Mouse (Mus musculus) hindbrain, embryonic 15.5 days (tissue): ENCODE measurements at regions not wholly inside any gene's neighbourhood (a gene's known extent, or its start where the extent isn't known, plus 50 kb on each side); places are given as distances from the start of the nearest gene placed in this dataset.

Source experiments
- ATAC-seq: fragments of 200-750 bp; cut with Nextera tagmentation; 2 replicates; pipeline ENCODE4 v1.8.0; 2017; ENCODE audit warnings: low read depth, moderate number of reproducible peaks, moderate TSS enrichment; ENCODE audit not compliant: low FRiP score
- H3K27ac ChIP-seq: fragments of 300-500 bp; sonication (generic); replicated peaks from 2 replicates; pipeline ENCODE4 v1.5.1; 2015; ENCODE audit warnings: mild to moderate bottlenecking, inconsistent platforms
- H3K27me3 ChIP-seq: fragments of 300-500 bp; sonication (generic); 2 replicates; pipeline ENCODE4 v1.6.1; 2015; ENCODE audit warnings: control low read depth, inconsistent platforms
- H3K36me3 ChIP-seq: fragments of 300-500 bp; sonication (generic); 2 replicates; pipeline ENCODE4 v1.6.1; 2015; ENCODE audit warnings: control low read depth, inconsistent platforms
- H3K4me1 ChIP-seq: fragments of 300-500 bp; sonication (generic); replicated peaks from 2 replicates; pipeline ENCODE4 v1.6.1; 2015; ENCODE audit warnings: control low read depth, inconsistent platforms
- H3K4me2 ChIP-seq: fragments of 300-500 bp; sonication (generic); 2 replicates; pipeline ENCODE4 v1.6.1; 2015; ENCODE audit warnings: moderate library complexity, mild to moderate bottlenecking, inconsistent platforms
- H3K4me3 ChIP-seq: fragments of 300-500 bp; sonication (generic); 2 replicates; pipeline ENCODE4 v1.5.1; 2015; ENCODE audit warnings: mild to moderate bottlenecking, inconsistent platforms
- H3K9ac ChIP-seq: fragments of 300-500 bp; sonication (generic); 2 replicates; pipeline ENCODE4 v1.6.1; 2015; ENCODE audit warnings: inconsistent platforms
- H3K9me3 ChIP-seq: fragments of 300-500 bp; sonication (generic); 2 replicates; pipeline ENCODE4 v1.6.1; 2016; ENCODE audit warnings: control low read depth, inconsistent platforms
- WGBS: fragments of 180-500 bp; shearing (Covaris S2); methylation state at CpG from one replicate; pipeline ENCODE4 v1.1.7; 2015; 5-methylcytosine and 5-hydroxymethylcytosine counted together

GRCm38 (mm10) chr11:63671816-63672215 lies 250.3 kb downstream of the Hs3st3b1 start:
- no peak for ATAC-seq
- Histone ChIP-seq H3K9me3 (no peaks in the 10 kb centered on the region), H3K36me3 (no peaks in the 10 kb centered on the region), H3K9ac (no peak overlapping the region), H3K27me3 (no peaks in the 10 kb centered on the region), H3K4me3 (no peak overlapping the region), H3K4me1 (no peaks in the 10 kb centered on the region), H3K27ac (no peak overlapping the region), H3K4me2 (no peak overlapping the region)
- 68% methylated on average over 2 of the region's 2 CpGs for WGBS

DNA sequence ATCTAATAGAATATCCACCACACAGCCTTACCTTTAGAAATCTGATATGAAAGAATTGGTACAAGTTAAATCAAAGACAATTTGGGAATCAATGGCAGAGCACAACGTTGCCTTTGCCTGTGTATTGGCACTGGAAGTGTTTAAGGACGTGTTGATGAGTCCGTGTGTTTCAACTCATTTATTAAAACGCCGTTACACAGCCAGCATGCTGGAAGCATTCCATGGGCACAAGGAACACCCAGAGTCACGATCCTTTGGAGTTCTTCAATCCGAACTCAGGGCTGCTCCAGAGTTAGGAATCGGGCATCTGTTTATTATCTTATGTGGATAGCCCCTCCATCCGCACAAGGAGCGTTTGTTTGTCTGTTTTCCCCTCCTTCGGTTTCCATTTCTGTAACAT lies 244.2 kb downstream of the Hs3st3b1 start:
- no peak overlapping the region for H3K9ac ChIP-seq
- H3K27ac ChIP-seq, result no peak overlapping the region
- peaks cover 8% of the 10 kb centered on the region; the same call in 1 of the 2 replicates for H3K4me1 ChIP-seq
- no peak overlapping the region for H3K4me3 ChIP-seq
- H3K9me3 ChIP-seq, result no peaks in the 10 kb centered on the region
- ATAC-seq, result no peak
- WGBS, result 65% methylated on average over 11 of the region's 11 CpGs
- H3K4me2 ChIP-seq, result no peak overlapping the region
- H3K27me3 ChIP-seq, result no peaks in the 10 kb centered on the region
- no peaks in the 10 kb centered on the region for H3K36me3 ChIP-seq

- H3K9ac ChIP-seq, result no peak overlapping the region
- no peak overlapping the region for H3K4me2 ChIP-seq
- no peaks in the 10 kb centered on the region for H3K36me3 ChIP-seq
- no peak overlapping the region for H3K27ac ChIP-seq
- no peaks in the 10 kb centered on the region for H3K9me3 ChIP-seq
- ATAC-seq, result no peak
- H3K27me3 ChIP-seq, result no peaks in the 10 kb centered on the region
- WGBS, result 40% methylated on average over 17 of the region's 17 CpGs
- H3K4me3 ChIP-seq, result no peak overlapping the region
- H3K4me1 ChIP-seq, result peaks cover 8% of the 10 kb centered on the region; the same call in 1 of the 2 replicates
Measured at GRCm38 (mm10) chr11:63678382-63678905, 243.6 kb downstream of the Hs3st3b1 start.

- H3K36me3 ChIP-seq, result no peaks in the 10 kb centered on the region
- WGBS, result 63% methylated on average over 4 of the region's 4 CpGs
- no peak overlapping the region for H3K27ac ChIP-seq
- H3K4me2 ChIP-seq, result no peak overlapping the region
- H3K9ac ChIP-seq, result no peak overlapping the region
- peaks cover 8% of the 10 kb centered on the region; the same call in 1 of the 2 replicates for H3K4me1 ChIP-seq
- no peaks in the 10 kb centered on the region for H3K9me3 ChIP-seq
- ATAC-seq, result no peak
- H3K27me3 ChIP-seq, result no peaks in the 10 kb centered on the region
- no peak overlapping the region for H3K4me3 ChIP-seq
Measured at GRCm38 (mm10) chr11:63679491-63679890, 242.6 kb downstream of the Hs3st3b1 start.

DNA sequence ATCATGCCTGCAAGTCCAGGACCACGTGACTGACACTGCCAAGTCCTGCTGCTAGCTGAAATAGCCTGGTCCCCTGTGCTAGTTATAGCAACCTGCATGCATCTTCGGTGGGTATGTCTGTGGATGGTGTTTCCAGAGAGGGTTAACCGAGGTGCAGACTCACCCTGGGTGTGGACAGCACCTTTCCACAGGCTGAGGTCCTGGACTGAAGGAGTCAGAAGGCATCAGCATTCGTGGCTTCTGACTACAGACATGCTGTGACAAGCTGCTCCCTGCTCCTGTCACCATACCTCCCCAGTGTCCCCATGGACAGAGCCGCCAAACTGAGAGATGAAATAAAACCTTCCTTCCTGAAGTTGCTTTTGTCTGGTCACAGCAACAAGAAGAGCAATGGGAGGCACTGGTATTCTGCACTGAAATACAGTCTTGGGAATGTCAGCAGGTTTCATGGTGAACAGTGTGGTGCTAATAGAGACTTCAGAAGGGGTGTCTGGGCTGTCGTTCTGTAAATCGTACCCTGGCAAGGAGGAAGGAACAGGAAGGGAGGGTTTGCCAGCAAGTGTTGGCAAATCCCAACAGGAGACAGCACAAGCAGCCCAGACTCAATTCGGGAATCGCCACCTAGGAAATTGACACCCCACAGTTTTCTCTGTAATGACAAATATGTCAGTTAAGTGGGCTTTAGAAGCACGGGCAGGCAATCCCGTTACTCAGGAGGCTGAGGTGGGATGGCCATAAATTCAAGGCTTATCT lies 237.7 kb downstream of the Hs3st3b1 start:
- H3K4me3 ChIP-seq, result no peak overlapping the region
- no peaks in the 10 kb centered on the region for H3K9me3 ChIP-seq
- H3K4me1 ChIP-seq, result no peaks in the 10 kb centered on the region
- WGBS, result 70% methylated on average over 11 of the region's 11 CpGs
- no peaks in the 10 kb centered on the region for H3K27me3 ChIP-seq
- no peak overlapping the region for H3K27ac ChIP-seq
- no peak overlapping the region for H3K4me2 ChIP-seq
- no peaks in the 10 kb centered on the region for H3K36me3 ChIP-seq
- H3K9ac ChIP-seq, result no peak overlapping the region
- no peak for ATAC-seq

DNA sequence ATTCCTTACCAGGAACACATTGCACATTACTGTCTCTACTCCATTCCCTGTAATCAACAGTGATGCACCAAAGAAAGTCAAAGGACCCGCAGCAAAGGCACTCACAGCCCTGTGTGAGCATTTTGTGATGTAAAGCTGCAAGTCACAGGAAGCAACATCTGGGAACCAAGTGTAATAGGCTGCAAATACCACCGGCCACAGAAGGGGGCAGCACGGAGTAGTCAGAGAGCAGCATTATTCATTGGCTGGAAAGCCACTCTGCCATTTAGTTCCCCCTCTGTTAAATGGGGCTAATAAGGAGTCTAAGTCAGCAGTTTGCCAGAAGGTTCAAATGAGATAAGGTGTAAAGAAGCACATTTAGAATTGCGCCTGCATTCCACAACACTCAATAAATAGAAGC lies 231.0 kb downstream of the Hs3st3b1 start:
- WGBS, result 51% methylated on average over 4 of the region's 4 CpGs
- H3K36me3 ChIP-seq, result no peaks in the 10 kb centered on the region
- no peak overlapping the region for H3K27ac ChIP-seq
- 0 out of 2 replicates have a peak, but pooled peaks cover 3% of the 10 kb centered on the region for H3K27me3 ChIP-seq
- H3K4me3 ChIP-seq, result no peak overlapping the region
- no peaks in the 10 kb centered on the region for H3K9me3 ChIP-seq
- H3K9ac ChIP-seq, result no peak overlapping the region
- H3K4me1 ChIP-seq, result no peaks in the 10 kb centered on the region
- no peak for ATAC-seq
- no peak overlapping the region for H3K4me2 ChIP-seq

DNA sequence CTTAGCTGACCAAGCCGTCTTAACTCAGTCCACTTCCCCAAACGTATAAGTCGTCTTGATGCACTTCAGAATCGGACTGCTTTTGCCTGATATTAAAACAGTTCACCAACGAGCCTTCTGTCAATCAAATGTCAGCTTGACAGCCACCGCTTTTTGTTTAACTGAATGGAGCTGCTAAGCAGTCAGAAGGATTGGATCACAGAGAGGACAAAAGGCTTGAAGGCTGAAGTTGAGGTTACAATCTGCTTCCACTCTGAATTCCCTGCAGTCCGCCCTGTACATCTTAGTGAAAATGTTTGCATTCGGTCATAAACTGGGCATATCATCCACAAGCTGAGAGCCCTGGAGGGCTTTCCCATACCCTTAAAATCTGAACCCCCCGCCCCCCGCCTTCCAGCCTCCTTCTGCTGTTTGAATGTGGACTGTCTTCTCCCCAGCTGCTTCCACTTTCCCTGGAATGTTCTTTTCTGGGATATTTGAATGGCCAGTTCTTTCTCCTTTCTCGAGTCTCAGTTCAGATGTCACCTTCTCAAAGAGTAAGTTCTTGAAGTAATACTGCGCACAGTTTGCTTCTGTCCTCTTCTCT lies 217.0 kb downstream of the Hs3st3b1 start:
- Histone ChIP-seq H3K4me2 (no peak overlapping the region), H3K36me3 (no peaks in the 10 kb centered on the region), H3K9me3 (no peaks in the 10 kb centered on the region), H3K27ac (no peak overlapping the region), H3K27me3 (no peaks in the 10 kb centered on the region), H3K4me3 (no peak overlapping the region), H3K9ac (no peak overlapping the region), H3K4me1 (peaks cover 7% of the 10 kb centered on the region; the same call in 1 of the 2 replicates)
- no peak for ATAC-seq
- WGBS, result 63% methylated on average over 12 of the region's 12 CpGs

- Histone ChIP-seq H3K9ac (no peak overlapping the region), H3K27me3 (no peaks in the 10 kb centered on the region), H3K27ac (no peak overlapping the region), H3K4me3 (no peak overlapping the region), H3K4me1 (peaks cover 7% of the 10 kb centered on the region; the same call in 1 of the 2 replicates), H3K9me3 (no peaks in the 10 kb centered on the region), H3K4me2 (no peak overlapping the region), H3K36me3 (no peaks in the 10 kb centered on the region)
- ATAC-seq, result no peak
- WGBS, result 54% methylated on average over 8 of the region's 8 CpGs
Measured at GRCm38 (mm10) chr11:63706057-63706456, 216.0 kb downstream of the Hs3st3b1 start.

DNA sequence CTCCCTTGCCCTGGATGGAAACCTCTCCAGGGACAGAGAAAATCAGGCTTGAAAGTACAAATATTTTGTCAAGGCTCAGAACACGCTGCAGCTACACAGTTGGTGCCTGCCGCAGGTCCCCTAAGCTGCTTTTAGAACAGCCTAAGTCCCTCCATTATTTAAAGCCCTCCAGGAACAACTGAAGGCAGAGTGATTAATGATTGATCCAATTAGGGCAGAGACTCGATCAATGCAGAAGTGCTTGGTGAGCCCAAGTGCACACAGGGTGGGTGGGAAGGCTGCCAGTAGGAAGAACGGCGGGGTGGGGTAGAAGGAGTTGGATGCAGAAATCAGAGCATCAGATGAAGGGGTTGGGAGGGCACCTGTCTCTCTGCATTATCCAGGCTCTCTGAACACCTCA lies 215.0 kb downstream of the Hs3st3b1 start:
- H3K4me2 ChIP-seq, result no peak overlapping the region
- H3K36me3 ChIP-seq, result no peaks in the 10 kb centered on the region
- no peaks in the 10 kb centered on the region for H3K27me3 ChIP-seq
- peaks cover 11% of the 10 kb centered on the region; the same call in 1 of the 2 replicates for H3K4me1 ChIP-seq
- no peak overlapping the region for H3K27ac ChIP-seq
- no peak for ATAC-seq
- 19% methylated on average over 5 of the region's 5 CpGs for WGBS
- no peaks in the 10 kb centered on the region for H3K9me3 ChIP-seq
- no peak overlapping the region for H3K9ac ChIP-seq
- no peak overlapping the region for H3K4me3 ChIP-seq

DNA sequence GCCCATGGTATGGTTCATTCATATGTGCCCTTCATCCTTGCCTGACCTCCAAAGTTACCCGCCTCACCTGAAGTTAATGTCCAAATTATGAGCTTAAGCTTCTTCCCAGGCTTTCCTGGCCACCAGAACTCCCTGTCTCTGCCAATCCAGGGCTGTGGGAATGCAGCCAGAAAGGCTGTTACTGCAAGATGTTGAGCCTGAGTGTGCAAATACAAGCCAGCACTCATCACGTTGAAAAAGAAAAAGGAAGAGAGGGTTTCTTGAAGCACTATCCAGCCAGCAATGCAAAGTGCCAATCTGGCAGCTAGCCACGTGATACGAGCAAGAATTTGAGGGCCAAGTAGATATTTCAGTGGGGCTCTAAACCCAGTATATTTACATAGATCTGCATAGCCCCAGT lies 213.7 kb downstream of the Hs3st3b1 start:
- no peak for ATAC-seq
- Histone ChIP-seq H3K27ac (no peak overlapping the region), H3K27me3 (no peaks in the 10 kb centered on the region), H3K4me1 (peaks cover 11% of the 10 kb centered on the region; the same call in 1 of the 2 replicates), H3K4me2 (no peak overlapping the region), H3K9ac (no peak overlapping the region), H3K4me3 (no peak overlapping the region), H3K9me3 (no peaks in the 10 kb centered on the region), H3K36me3 (no peaks in the 10 kb centered on the region)
- 66% methylated on average over 4 of the region's 4 CpGs for WGBS

- Histone ChIP-seq H3K4me2 (no peak overlapping the region), H3K9me3 (no peaks in the 10 kb centered on the region), H3K4me3 (no peak overlapping the region), H3K9ac (no peak overlapping the region), H3K27ac (no peak overlapping the region), H3K4me1 (0 out of 2 replicates have a peak, but pooled peaks cover 4% of the 10 kb centered on the region), H3K36me3 (no peaks in the 10 kb centered on the region), H3K27me3 (no peaks in the 10 kb centered on the region)
- WGBS, result 58% methylated on average over 15 of the region's 15 CpGs
- ATAC-seq, result no peak
Measured at GRCm38 (mm10) chr11:63712053-63712864, 209.8 kb downstream of the Hs3st3b1 start.

DNA sequence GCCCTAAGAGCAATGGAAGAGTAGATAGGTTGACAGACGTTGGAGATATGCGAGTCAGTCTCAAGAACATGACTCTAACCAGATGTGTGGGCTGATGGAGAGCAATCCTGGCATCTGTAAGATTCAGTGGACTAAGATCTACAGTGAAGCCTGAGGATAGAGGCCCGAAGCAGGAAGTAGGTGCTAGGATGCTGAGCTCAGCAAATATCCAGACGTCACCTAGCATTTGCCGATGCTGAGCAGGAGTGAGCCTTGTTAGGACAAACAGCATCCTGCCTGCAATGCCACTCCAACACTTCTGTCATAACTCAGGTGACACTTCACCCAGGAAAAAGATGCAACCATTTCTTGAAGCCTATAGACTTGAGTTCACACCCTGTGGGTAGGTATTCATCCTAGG lies 199.8 kb downstream of the Hs3st3b1 start:
- no peak for ATAC-seq
- H3K36me3 ChIP-seq, result no peaks in the 10 kb centered on the region
- no peak overlapping the region for H3K27ac ChIP-seq
- H3K9ac ChIP-seq, result no peak overlapping the region
- H3K27me3 ChIP-seq, result no peaks in the 10 kb centered on the region
- 92% methylated on average over 5 of the region's 5 CpGs for WGBS
- H3K4me3 ChIP-seq, result no peak overlapping the region
- H3K4me1 ChIP-seq, result no peaks in the 10 kb centered on the region
- H3K9me3 ChIP-seq, result no peaks in the 10 kb centered on the region
- no peak overlapping the region for H3K4me2 ChIP-seq
